Mouse (Mus musculus) liver, adult 2 months (tissue): ENCODE measurements around the gene Ralgapa2.

Experiments used
- CTCF ChIP-seq: fragments of 200-500 bp; IDR thresholded peaks from 2 replicates; pipeline ENCODE4 v1.5.1; 2011; ENCODE audit warnings: low read depth, low read length, control low read depth
- POLR2A ChIP-seq: fragments of 200-500 bp; IDR thresholded peaks from 2 replicates; pipeline ENCODE4 v1.6.1; 2011; ENCODE audit warnings: low read length, control low read depth; ENCODE audit not compliant: insufficient read depth; ENCODE audit errors: extremely low read depth

DNA sequence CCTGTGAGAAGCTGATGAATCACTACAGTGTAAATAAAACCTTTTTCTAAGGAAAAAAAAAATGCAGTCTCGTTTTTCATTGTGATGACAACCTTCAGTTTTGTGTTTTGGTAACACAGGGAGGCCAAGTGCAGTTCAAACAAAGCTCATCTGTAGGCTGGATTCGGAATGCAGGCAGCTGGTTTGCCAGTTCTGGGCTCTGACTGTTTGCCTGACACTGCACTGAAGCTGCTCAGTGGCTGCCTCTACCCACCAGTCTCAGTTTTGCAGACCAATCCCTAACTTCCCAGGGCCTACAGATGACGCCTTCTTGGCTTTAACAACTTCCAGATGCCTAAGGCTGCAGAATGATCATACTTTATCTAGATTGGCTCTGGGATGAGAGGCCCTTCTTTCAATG lies 205.1 kb downstream of the Ralgapa2 start:
- TF ChIP-seq CTCF, result no peak
- no peak for TF ChIP-seq POLR2A
